Mouse (Mus musculus): ENCODE data around the gene Ndrg3.

GRCm38 (mm10) chr2:157041421-157041820 is 49.6 kb upstream of the Ndrg3 start:
- no peak for TF ChIP-seq CTCF (IDR thresholded peaks at IDR 0.05; ENCODE audit: low read depth)
- TF ChIP-seq EP300 (IDR thresholded peaks at IDR 0.05; ENCODE audit: low read depth), result no peak
